Mouse (Mus musculus) G1E (cell line): ENCODE results near the gene Dnajb8.

Source experiments
- CTCF ChIP-seq: IDR thresholded peaks from 2 replicates; pipeline ENCODE4 v1.5.1; 2012; ENCODE audit warnings: low read depth, low read length, inconsistent platforms, mixed read lengths
- GATA1 ChIP-seq: IDR thresholded peaks from 2 replicates; pipeline ENCODE4 v1.6.1; 2012; ENCODE audit warnings: borderline replicate concordance, low read length, inconsistent platforms, mixed read lengths
- GATA2 ChIP-seq: IDR thresholded peaks from 2 replicates; pipeline ENCODE4 v1.6.1; 2012; ENCODE audit warnings: low read depth, low read length, inconsistent platforms, borderline replicate concordance
- POLR2AphosphoS5 ChIP-seq: IDR thresholded peaks from 2 replicates; pipeline ENCODE4 v1.6.1; 2012; ENCODE audit warnings: low read depth, low read length, inconsistent platforms; ENCODE audit not compliant: insufficient replicate concordance
- TAL1 ChIP-seq: conservative IDR thresholded peaks from 2 replicates; pipeline ENCODE4 v1.6.1; 2012; ENCODE audit warnings: low read depth, low read length, inconsistent platforms, mixed read lengths

DNA sequence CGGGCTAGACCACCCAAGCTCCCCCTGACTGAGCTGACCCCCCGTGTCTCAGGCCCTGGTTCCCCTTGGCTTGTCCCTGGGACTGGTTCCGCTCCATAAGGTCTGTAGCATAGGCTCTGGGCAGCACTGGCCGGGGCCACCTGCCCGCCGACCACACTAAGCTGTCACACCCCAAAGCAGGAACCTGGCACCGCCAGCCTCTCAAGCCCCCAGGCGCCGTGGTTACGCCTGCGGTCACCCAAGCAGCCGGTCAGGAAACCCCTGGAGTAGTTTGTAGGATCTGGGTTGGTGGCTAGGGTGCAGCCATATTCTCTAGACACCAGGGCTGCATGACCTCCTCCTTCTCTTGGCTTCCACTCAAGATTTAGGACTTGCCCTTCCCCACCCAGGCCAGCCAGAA is 7.2 kb downstream of the Dnajb8 start:
- TF ChIP-seq CTCF (no peak), TAL1 (no peak), GATA1 (no peak), GATA2 (no peak), POLR2AphosphoS5 (no peak)
